Mouse (Mus musculus): ENCODE results near the gene Tmem131l.

GRCm38 (mm10) chr3:84081208-84081722 is 41.3 kb upstream of the Tmem131l start:
- TF ChIP-seq CTCF (IDR thresholded peaks at IDR 0.05; ENCODE audit: insufficient read depth, low read length), result no peak
- no peak for TF ChIP-seq POLR2A (IDR thresholded peaks at IDR 0.05; ENCODE audit: borderline replicate concordance, extremely low read depth, low read depth, low read length)

All from lung, adult 2 months (tissue).